Comparison of ENCODE assay signal across 8 mouse cellular contexts in genomic region chr6:54917523-54917922, GRCm38 (mm10). TPM values are rescaled to one million over a fixed set of nuclear protein-coding genes. Genes with fewer than 3 reads are reported as not detected.
DNase-seq lines count a peak whose midpoint lies in the region; ATAC-seq lines count a peak whose summit lies in the region.

No protein-coding gene starts in this region.

- ATAC-seq in liver, embryonic 12.5 days: no peak
- ATAC-seq in heart, embryonic 12.5 days (ENCODE audit: insufficient number of reproducible peaks, low FRiP score): peak; percentile 48; the same call in 1 of the 2 replicates
- peak; percentile 75 for ATAC-seq in megakaryocyte-erythroid progenitor cell, adult 5-6 weeks (replicated peaks; ENCODE audit: low FRiP score, low TSS enrichment, poor library complexity, severe bottlenecking)

- no peaks in the 10 kb centered on the region for H3K9me3 ChIP-seq in liver, embryonic 12.5 days (replicated peaks)
- no peaks in the 10 kb centered on the region for H3K9me3 ChIP-seq in heart, embryonic 12.5 days (replicated peaks)

- no peak overlapping the region for H3K27ac ChIP-seq in liver, embryonic 12.5 days
- H3K27ac ChIP-seq in heart, embryonic 12.5 days (ENCODE audit: poor library complexity, severe bottlenecking): no peak overlapping the region

- H3K4me3 ChIP-seq in liver, embryonic 12.5 days: no peak overlapping the region
- no peak overlapping the region for H3K4me3 ChIP-seq in heart, embryonic 12.5 days

- DNase-seq in liver: peak; percentile 45
- peak; percentile 27 for DNase-seq in MEL-GATA-1-ER (ENCODE audit: extremely low read depth, low read depth)
- peak; percentile 20 to 55 for DNase-seq in cerebellum, postnatal 25 days
- DNase-seq in layer of hippocampus, postnatal 10 days (ENCODE audit: low spot score in 2 of 2): peak; percentile 46 to 61
- DNase-seq in thymus, postnatal 25 days: peak; percentile 69

- WGBS in liver, embryonic 12.5 days (ENCODE audit: insufficient replicate concordance): 20% methylated on average over 4 of the region's 4 CpGs
- 24% methylated on average over 4 of the region's 4 CpGs for WGBS in heart, embryonic 12.5 days

- no peak overlapping the region for H3K9ac ChIP-seq in liver, embryonic 12.5 days
- no peak overlapping the region for H3K9ac ChIP-seq in heart, embryonic 12.5 days

- no peaks in the 10 kb centered on the region for H3K27me3 ChIP-seq in liver, embryonic 12.5 days (replicated peaks)
- H3K27me3 ChIP-seq in heart, embryonic 12.5 days (replicated peaks): no peaks in the 10 kb centered on the region

- no peaks in the 10 kb centered on the region for H3K4me1 ChIP-seq in liver, embryonic 12.5 days
- H3K4me1 ChIP-seq in heart, embryonic 12.5 days (replicated peaks): no peaks in the 10 kb centered on the region

- H3K36me3 ChIP-seq in liver, embryonic 12.5 days: no peaks in the 10 kb centered on the region
- H3K36me3 ChIP-seq in heart, embryonic 12.5 days: no peaks in the 10 kb centered on the region

- no peak overlapping the region for H3K4me2 ChIP-seq in liver, embryonic 12.5 days
- no peak overlapping the region for H3K4me2 ChIP-seq in heart, embryonic 12.5 days

RNA-seq across cellular contexts. Expression of gene Nod1, which starts 54.9 kb away (rescaled TPM):
- 1.9 and 2.2 TPM in 2 replicates for polyA plus RNA-seq in liver, embryonic 12.5 days (2016; fragmentation: Nextera tagmentation; extraction: Ambion mirVana)
- polyA plus RNA-seq in heart, embryonic 12.5 days (2016; fragmentation: Nextera tagmentation; extraction: Ambion mirVana): 4.1 and 4.2 TPM in 2 replicates
- 1 to 10 TPM; 3.1 to 4.1 TPM for total RNA-seq in layer of hippocampus, postnatal 10 days (2021)
- total RNA-seq in megakaryocyte-erythroid progenitor cell, adult 5-6 weeks (2014; fragmentation: Nextera tagmentation): 1.3 and 2.2 TPM in 2 replicates
- 0.50 and 0.80 TPM in 2 replicates for total RNA-seq in megakaryocyte-erythroid progenitor cell, adult 5-6 weeks (2017)
